Mouse (Mus musculus) lung, postnatal 14 days (tissue): ENCODE results near the gene Tm4sf1.
A peak's percentile ranks its signal among the peaks of the same experiment; 100 is the strongest.

Experiments
- DNase-seq: peaks from one replicate; pipeline ENCODE4 v3.0.0; 2021

The Tm4sf1 gene

DNA sequence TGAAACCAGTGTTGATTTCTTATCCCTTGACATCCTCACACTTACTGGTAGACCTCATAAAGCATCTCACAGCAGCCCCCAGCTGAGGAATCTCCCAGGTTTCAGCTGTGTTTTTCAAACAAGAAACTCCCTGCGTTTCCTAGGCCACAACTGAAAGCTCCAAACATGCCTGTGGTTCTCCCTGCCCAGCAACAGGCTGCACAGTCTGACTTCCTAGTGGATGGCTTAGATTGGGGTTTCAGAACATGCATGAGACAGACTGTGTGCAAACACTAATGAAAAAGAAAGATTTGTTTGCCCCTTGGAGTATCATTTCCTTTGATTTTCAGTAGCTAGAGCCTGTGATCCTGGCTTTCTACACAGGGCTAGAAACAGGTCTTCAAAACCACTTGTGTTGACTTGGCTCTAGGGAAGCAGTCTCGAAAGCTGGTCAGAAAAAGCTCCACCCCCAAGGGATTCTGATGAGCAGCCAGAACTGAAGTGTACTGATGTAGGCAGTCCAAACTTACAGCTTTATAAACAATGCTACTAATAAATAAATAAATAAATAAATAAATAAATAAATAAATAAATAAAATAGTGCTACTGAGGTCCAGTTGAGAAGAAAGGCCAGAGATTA, at the start of gene Tm4sf1:
TSS of gene Tm4sf1 (minus strand) at position 68 of the 619 bp plus-strand sequence.
- no peak for DNase-seq

DNA sequence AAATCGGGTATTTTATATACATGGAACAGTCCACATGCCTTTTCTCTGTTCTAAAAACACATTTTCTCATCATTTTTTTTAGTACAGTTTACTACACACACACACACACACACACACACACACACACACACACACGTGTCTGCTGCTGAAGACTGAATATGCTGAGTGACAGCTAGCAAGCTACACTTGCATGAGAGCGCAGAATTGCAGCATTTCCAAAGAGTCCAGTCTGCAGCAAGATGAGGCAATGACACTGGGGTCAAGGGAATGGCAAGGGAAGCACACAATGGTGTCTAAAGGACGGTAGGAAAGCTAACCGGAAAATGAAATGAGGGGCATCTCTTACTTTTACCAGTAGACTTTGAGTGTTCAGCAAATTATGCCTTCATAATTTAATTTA, 43.0 kb upstream of the Tm4sf1 start:
- DNase-seq = no peak

DNA sequence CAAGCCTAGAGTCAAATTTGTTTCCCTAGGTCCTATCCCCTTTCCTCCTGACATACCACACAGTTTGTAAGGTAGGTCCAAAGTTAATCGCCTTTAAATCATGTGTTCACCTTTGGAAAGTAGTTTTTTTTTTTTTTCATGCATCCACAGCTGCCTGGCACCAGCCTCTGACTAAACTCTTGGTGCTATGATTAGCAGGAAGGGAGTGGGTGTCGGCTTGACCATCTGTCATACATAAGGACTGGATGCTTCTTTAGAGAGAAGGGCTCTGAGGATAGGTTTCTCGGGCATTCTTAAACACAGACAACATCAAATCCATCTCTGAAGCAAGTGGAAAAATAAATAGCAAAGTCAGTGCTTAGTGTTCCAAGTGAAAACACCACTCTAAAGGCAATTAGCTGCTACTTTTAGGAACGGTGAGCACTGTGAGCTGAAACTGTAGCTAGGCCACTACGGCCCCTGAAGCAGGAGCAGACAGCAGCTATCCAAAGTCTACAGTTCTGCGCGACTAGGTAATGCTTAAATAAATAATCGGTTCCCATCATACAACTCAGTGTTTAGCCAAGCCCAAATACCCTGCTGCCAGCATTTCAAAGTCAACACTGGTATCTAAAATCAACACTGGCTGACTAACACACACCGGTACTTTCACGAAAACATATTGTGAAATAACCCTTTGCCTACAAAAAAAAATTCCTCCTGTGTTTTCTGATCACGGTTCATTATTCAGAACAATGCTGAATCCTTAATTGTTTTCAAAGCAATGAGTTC, 42.2 kb upstream of the Tm4sf1 start:
- DNase-seq = peak; percentile 16

DNA sequence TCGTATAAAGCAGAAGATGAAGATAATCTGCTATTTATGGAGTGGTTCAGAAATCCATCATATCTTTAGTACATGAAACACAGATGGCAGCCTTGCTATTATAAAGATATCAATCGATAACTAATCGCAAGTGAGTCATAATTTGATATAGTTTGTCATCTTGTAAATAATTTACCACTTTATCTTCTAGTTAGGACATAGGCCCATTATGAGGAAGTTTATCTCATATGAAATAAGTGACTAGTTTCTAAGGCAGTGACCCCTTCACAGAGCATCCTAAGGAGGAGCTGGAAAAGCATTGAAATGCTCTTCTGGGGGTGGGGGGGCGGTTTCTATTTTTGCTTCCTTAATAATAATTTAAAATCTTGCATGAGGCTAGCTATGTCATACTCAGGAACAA, 41.2 kb upstream of the Tm4sf1 start:
- DNase-seq = no peak

DNA sequence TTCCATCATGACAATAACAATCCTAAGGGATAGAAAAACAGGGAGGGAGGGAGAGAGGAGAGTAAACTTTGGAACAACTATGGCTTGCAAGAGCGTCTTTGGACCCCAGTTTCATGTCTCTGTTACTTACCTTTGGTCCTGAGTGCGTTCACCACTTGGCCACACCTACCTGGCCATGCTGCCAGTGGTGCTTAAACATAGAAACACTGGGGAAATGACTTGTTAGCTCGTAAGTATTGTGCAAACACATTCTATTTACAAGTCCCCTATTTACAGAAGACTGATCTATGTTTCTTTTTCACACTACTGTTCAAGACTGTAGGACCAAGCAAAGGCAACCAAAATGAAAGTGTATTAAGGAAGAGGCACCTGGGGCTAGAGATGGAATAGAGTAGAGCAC, 39.5 kb upstream of the Tm4sf1 start:
- DNase-seq = no peak

DNA sequence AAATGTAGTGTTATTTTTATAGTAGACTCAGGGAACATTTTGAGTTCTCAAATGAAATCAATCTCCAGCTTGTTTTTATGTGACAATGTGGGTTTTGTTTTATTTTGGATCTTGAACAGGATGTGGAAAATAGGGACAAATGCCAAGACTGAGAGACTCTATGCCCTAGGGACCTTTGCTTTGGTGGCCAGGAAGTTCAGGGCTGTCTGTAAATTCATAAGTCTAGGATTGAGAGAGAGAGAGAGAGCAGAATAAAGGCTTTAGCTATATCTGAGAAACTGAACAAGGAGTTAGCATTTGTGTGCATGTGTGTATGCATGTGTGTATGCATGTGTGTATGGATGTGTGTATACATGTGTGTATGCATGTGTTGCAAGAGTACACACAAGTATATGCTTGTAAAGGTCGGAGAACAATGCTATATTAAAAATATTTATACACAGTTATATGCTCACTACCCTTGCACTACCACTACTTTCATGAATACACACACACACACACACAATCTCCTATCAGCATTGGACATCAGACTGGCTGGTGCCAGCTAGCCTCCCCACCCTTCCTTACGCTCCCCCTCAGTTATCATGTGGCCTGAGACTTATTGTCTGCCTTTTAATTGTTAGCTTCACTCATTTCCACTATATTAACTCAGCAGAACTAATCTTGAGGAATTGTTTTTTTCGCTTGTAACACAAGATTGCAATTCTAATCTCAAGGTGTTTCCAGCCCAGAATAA, 33.5 kb upstream of the Tm4sf1 start:
- no peak for DNase-seq

DNA sequence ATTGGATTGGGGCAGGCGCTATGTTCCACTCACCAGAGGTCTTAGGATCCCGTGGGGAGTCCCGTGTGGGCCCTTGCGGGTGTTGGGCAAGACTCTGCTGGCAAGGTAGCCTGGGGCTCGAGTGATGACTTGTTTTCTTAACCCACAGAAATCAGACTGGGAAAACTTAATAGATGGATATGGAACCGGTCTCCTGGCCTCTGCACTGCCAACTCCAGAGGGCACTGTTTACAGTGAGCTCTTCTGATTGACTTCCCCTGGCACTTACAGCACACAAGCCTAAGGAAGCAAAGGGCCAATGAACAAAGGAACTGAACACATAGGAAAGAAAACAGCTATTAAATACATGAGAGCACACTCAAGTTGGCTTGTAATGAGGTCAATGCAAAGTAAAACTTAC, 26.2 kb upstream of the Tm4sf1 start:
- peak; percentile 22 for DNase-seq

DNA sequence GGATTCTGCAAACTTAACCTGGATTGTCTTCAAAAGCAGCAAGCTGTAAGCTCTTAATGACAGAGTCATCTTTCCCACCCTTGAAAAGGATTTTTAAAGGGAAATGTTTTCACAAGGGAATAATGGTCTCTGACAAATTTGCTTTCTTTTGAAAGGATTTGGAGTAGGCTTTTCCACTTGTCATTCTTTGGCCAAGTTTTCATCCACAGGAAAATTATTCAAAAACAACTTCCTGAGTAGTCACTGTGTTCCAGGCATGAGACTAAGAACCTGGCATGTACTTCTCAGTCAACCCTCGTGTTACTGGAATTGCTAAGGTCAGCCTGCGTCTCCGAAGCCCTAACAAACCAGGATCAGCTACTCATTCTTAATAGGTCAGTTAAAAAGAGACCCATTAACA, 5.3 kb upstream of the Tm4sf1 start:
- DNase-seq = no peak

DNA sequence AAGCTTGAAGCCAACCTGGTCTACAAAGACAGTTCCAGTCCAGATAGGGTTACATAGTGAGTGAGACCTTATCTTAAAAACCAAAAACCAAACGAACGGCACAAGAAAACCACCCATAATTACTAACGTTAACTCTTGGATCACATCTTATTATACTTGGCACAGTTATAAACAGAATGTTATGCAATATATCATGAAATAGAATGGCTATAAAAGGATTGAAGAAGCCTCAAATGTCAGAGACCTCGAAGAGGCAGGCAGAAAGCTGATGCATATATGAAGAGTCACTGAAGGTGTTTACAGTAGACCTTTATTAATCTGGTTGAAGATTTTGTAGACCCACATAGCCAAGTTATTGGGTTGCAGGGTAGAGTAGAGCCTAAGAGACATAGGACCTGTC, 3.8 kb upstream of the Tm4sf1 start:
- DNase-seq = no peak

DNA sequence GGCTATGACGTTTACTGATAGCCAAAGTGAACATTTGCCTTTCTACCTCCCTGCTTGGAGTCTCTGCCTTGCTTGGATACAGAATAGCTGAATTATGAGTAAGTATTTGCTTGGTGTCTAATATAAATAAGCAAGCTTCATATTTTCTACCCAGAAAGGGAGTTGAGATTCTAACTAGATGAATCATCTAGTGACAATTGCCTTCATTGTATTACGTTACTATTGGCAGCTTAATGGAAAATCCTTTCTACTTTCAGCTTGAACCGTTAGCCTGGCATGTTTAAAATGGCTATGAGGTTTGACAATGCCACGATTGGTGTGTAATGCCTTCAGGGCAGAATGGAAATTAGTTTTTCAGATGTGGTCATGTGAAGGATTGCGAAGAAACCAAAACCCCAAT, 2.7 kb upstream of the Tm4sf1 start:
- no peak for DNase-seq

DNA sequence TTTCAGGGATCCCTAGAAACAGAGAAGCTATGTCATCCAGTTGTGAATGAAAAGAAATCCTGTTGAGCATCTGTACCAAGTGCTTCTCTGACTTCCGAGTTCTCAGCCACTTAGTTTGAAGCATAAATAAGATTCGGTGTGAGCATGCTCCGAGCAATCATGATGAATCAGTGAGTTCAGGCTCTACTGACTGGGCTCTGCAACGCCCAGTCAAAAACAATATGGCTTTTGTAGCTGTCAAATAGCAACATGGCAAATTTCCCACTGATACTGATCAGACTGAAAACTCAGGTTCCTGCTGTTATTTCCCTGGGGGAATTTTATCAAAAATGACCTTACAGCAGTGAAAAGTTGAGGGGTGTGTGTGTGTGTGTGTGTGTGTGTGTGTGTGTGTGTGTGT, 2.3 kb upstream of the Tm4sf1 start:
- DNase-seq = no peak

DNA sequence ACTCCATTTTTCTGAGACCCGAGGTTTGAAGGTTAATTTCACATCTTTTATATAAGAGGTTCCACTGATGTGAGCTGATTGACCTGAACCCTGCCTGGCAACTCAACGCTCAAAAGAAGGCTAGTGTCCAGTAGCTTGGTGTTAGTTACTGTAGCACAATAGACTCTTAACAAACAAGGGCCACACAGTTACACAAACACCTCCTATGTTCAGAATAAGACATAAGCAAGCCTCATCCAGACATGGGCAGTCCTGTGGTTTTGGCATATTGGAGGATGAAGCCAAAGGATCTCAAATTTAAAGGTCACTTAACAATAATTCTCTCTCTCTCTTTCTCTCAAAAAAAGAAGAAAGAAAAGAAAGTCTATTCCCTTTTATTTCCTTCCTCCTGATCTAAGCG, 1.7 kb upstream of the Tm4sf1 start:
- DNase-seq = no peak

DNA sequence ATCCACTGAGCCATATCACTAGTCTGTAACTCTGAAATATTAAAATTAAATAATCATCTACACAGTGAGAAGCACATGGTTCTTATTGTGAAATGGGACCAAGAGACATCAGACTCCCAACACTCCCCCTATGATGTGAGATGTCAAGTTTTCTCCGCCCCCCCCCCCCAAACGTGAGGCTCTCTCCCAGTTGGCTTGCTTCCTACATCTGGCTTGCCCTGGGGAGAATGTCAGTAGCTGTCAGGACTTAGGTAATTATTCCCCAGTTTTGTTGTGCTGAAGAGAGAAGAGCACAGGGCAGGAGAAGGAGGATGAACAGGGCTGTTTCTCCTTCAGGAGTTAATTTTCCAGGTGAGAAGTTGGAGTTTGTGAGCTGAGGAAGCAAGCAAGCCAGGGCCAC, 1.1 kb upstream of the Tm4sf1 start:
- DNase-seq = no peak

DNA sequence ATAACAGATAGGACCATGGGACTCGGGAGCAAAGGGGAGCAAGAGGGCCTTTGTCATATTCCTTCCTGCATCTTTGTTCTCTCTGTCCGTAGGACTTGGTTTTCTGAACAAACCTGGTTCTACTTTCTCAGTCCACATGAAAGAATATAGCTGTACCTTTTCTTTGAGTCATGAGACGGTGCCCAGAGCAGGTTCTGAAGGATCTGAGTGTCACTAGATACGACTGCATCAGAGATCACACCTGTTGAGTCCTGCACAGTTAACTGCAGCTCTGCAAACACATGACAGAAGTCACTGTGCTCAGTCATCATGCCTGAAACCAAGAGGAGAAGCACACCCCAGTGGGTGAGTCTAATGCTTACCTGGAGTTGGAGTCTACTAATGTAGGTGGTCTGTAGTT, 422 bp downstream of the Tm4sf1 start:
- no peak for DNase-seq

DNA sequence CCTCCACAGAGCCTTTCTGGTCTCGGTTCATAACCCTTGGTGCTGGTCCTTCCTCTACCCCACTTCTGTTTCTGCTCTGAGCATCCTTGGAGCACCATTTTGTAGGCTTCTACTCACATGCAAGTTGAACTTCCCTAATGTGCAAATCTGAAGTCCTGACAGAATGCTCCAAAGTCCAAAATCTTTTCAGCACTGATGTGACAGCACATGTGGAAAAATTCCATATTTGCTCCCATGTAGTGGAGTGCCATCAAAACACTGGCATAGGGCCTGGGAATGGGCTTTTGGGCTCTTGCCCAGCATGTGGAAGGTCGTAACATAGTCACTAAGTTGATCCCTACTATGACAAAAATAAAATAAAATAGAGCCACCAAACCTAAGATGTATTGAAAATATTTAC, 3.8 kb downstream of the Tm4sf1 start:
- DNase-seq = no peak

DNA sequence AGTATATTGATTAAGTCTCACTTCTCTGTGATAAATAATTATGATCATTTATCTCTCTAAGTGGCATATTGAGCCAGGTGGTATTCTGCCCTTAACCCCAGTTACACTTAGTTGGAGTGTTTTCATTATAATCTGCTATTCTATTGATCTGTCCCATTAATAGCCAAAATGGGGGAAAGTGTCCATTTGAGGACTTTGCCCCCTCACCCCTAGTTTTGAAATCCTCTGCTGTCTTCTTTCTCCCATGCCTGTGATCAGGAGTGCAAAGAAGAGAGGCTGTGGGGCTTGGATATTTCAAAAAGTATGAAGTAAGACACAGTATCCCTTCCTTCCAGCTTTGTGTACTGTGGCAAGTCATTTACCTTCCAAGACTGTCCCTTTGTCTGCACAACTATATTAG, 5.2 kb downstream of the Tm4sf1 start:
- no peak for DNase-seq

DNA sequence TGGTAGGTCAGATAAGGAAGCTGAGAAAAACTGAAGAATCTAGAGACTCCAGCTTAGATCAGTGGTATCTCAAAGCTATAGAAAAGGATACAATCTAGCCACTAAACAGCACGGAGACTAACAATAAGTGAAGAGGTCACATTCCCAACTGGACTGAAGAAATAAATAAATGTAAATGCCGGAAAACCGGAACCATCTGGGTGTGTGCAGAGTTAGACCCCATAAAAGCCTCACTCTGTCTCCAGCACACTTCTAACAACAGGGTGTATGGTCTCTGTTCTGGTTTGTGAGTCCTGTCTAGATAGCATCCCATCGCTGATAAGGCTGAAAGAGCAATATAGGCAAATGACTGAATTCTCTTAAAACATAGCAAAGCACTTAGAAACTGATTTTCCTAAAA, 6.2 kb downstream of the Tm4sf1 start:
- no peak for DNase-seq

DNA sequence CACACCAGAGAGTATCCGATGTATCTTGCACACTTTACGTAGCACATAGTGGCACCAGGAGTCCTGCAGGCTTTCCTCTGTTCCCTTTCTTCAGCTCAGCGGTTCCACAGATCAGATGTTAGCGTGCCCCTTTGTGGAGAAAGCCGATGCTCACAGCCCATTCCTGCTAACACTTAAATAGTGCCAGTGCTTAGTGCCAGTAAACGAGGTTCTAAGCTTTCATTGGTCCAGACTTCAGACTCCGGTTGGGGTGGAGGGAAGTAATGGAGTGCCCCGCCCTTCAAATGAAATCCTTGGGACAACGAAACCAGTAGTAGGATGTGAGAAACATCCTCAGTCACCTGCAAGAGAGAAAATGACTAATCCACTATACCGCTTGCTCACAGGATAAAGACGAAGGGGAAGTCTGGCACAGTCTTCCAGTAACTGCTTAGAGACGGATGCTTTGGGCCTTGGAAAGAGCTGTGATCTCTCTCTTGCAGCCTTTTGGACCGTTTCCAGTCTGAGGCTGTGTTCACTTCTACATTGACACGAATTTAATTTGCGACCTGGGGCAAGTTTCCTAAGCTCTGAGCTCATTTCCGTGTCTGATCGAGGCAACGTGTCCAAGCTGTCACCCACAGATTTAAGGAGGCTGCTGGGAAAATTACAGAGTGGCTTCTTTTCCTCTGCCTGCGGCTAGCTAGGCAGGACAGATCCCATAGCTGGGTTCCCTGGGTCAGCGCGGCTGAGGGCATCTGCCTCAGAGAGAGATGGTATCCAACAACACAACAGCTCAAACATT, 6.9 kb downstream of the Tm4sf1 start:
- peak; percentile 47 for DNase-seq

DNA sequence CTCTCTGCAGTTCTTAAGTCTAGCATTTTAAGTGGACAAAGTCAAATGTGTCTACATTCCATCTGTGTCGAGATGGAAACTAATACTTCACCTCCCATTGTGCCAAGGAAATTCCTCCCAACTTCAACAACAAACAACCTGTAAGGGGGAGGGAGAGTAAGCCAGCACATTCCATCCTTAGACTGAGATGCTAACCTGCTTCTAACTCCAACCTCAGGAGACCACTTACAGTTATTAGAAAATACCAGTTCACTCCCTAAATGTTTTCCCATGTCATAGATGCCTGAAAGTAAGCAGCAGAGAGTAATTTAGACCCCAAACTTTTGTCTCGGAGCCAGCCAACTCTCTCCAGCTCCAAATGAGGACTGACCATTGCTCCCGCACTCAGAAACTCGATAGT, 7.9 kb downstream of the Tm4sf1 start:
- DNase-seq = no peak

DNA sequence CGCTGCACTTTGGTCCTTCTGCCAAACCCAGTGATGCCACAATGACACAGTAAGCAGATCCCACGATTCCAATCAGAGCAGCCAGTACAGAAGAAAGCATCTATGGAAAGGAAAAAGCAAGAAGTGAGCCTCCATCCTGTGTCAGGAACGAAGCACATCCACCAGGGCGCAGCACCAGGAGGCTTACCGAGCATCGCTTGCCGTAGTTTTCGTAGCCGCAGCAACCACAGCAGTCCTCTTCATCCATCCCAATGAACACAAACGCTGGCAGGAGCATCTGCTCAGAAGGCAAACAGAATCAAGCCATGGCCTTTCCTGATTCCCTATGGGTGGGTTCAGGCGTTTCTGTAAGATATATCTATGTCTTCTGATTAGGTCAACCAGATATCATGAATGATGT, 9.0 kb downstream of the Tm4sf1 start:
- DNase-seq = no peak

DNA sequence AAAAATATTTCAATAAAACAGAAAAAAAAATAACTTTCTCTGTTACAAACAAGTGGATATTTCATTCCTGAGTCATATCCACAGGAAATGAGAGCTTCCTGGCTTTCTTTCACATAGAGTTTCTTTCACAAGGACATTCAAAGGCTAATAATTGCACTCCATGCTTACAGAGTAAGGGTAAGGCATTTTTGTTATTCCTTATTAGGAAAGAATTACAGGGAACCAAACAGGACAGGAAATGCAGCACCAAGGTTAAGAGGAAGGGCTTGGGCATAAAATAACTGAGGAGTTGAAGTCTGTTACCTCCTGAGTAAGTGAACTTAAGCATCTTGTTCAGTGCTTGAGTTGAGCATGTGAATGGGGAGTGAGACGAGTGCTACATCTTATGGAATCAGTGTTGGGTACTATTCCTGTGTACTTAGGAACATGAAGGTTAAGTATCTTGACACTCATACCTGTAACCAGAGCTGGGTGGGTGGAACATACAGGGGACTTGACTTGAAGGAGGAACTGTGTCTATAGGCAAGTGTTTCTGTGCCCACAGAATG, 12.8 kb downstream of the Tm4sf1 start:
- DNase-seq = no peak

DNA sequence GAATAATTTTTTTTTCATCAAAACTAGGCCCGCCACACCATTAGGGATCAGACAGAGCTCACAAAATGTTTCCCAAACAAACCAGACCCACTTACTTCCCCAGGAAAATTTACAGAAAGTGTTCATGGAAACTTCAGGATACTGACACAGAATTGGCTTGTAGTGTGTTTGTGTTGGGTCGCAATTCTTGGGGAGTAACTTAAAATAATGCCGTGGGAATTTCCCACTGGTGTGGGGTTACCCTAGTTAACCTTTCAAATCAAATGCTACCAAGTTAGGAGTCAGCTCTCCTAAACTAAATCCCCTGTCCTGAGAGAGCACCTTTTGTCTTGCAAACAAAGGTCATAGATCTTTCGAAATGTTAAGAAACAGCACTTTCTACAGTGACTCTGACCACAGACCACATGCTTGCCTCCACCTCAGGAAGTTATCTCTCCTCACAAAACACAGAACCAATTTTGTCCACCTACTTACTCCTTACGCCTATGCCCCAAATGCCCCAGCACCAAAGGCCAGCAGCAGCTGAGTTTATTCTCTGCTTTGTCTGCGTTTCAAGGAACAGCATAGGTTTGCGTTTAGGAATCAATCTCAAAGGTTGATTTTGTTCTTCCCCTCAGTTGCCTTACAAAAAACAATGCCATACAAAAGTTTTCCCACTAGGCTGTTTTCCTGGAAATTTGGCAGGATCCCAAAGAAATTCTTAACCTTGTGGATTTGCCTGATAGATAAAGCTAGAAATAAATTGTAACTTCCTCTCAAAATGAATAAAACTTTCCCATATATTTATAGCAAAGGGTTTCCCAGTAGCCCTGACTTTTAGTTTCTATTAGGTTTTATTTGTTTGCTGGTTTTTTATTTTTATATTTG, 13.7 kb downstream of the Tm4sf1 start:
- no peak for DNase-seq
